Mouse (Mus musculus) layer of hippocampus, postnatal 10 days (tissue): ENCODE results near the gene Pten. TPM values are rescaled to one million over a fixed set of nuclear protein-coding genes. Genes with fewer than 3 reads are reported as not detected.

ENCODE experiments used
- total RNA-seq, 2 experiments: library from RNA; stranded (reverse); gene quantifications; 2 replicates each; pipeline ENCODE4 v1.2.3; 2021

Gene Pten
- total RNA-seq, 2 experiments from 2014 or later, result 129 to 130 TPM

Other genes starting within 250 kb of the Pten start
- 1 to 10 TPM; 5.8 to 6.4 TPM for gene Papss2, start 161.7 kb upstream of the Pten start, total RNA-seq
- gene Atad1, start 17.7 kb upstream of the Pten start, total RNA-seq, result 100 to 1,000 TPM; 105 to 121 TPM